Mouse (Mus musculus): ENCODE data around the gene Celsr3.
A peak's percentile ranks its signal among the peaks of the same experiment; 100 is the strongest.

Celsr3 gene

GRCm38 (mm10) chr9:108806831-108807230, 19.3 kb upstream of the Celsr3 start:
- DNase-seq (ENCODE audit: low read depth, low spot score), result peak; percentile 59

- DNase-seq (ENCODE audit: low read depth, low spot score), result no peak
These were observed 18.4 kb upstream of the Celsr3 start for GRCm38 (mm10) chr9:108807674-108808073.

- peak; percentile 90 for DNase-seq (ENCODE audit: low read depth, low spot score)
These were observed 17.9 kb upstream of the Celsr3 start, which contains the start of gene Nckipsd for GRCm38 (mm10) chr9:108808163-108808665. Gene Nckipsd (plus strand): TSS chr9:108808368.

- DNase-seq (ENCODE audit: low read depth, low spot score), result no peak
These were observed 16.9 kb upstream of the Celsr3 start for GRCm38 (mm10) chr9:108809188-108809587.

- no peak for DNase-seq (ENCODE audit: low read depth, low spot score)
These were observed 16.4 kb upstream of the Celsr3 start for GRCm38 (mm10) chr9:108809723-108810122.

GRCm38 (mm10) chr9:108810516-108810915, 15.6 kb upstream of the Celsr3 start:
- DNase-seq (ENCODE audit: low read depth, low spot score), result no peak

- DNase-seq (ENCODE audit: low read depth, low spot score), result peak; percentile 60
These were observed 10.6 kb upstream of the Celsr3 start for GRCm38 (mm10) chr9:108815557-108815956.

GRCm38 (mm10) chr9:108819495-108819894, 6.6 kb upstream of the Celsr3 start:
- DNase-seq (ENCODE audit: low read depth, low spot score), result peak; percentile 79

- no peak for DNase-seq (ENCODE audit: low read depth, low spot score)
These were observed 6.0 kb upstream of the Celsr3 start for GRCm38 (mm10) chr9:108820077-108820476.

GRCm38 (mm10) chr9:108824144-108824685, 1.9 kb upstream of the Celsr3 start:
- DNase-seq (ENCODE audit: low read depth, low spot score), result peak; percentile 59

- DNase-seq (ENCODE audit: low read depth, low spot score), result peak; percentile 99
These were observed 1.2 kb upstream of the Celsr3 start for GRCm38 (mm10) chr9:108824755-108825413.

- peak; percentile 88 for DNase-seq (ENCODE audit: low read depth, low spot score)
These were observed 700 bp downstream of the Celsr3 start for GRCm38 (mm10) chr9:108826700-108827340.

- no peak for DNase-seq (ENCODE audit: low read depth, low spot score)
These were observed 1.3 kb downstream of the Celsr3 start for GRCm38 (mm10) chr9:108827454-108827853.

- no peak for DNase-seq (ENCODE audit: low read depth, low spot score)
These were observed 1.8 kb downstream of the Celsr3 start for GRCm38 (mm10) chr9:108827906-108828305.

- DNase-seq (ENCODE audit: low read depth, low spot score), result no peak
These were observed 5.5 kb downstream of the Celsr3 start for GRCm38 (mm10) chr9:108831637-108832036.

GRCm38 (mm10) chr9:108832390-108833108, 6.4 kb downstream of the Celsr3 start:
- peak; percentile 91 for DNase-seq (ENCODE audit: low read depth, low spot score)

- peak; percentile 89 for DNase-seq (ENCODE audit: low read depth, low spot score)
These were observed 16.9 kb downstream of the Celsr3 start for GRCm38 (mm10) chr9:108842989-108843388.

- no peak for DNase-seq (ENCODE audit: low read depth, low spot score)
These were observed 19.3 kb downstream of the Celsr3 start for GRCm38 (mm10) chr9:108845390-108845789.

GRCm38 (mm10) chr9:108847374-108847773, 21.3 kb downstream of the Celsr3 start:
- DNase-seq (ENCODE audit: low read depth, low spot score), result no peak

- no peak for DNase-seq (ENCODE audit: low read depth, low spot score)
These were observed 22.3 kb downstream of the Celsr3 start for GRCm38 (mm10) chr9:108848419-108848818.

GRCm38 (mm10) chr9:108852976-108853375, 26.9 kb downstream of the Celsr3 start, which contains the start of gene Slc26a6:
Gene Slc26a6 (plus strand): TSS chr9:108853283.
- no peak for DNase-seq (ENCODE audit: low read depth, low spot score)

Data from brain, adult 2 months (tissue).